In the genomic region with DNA sequence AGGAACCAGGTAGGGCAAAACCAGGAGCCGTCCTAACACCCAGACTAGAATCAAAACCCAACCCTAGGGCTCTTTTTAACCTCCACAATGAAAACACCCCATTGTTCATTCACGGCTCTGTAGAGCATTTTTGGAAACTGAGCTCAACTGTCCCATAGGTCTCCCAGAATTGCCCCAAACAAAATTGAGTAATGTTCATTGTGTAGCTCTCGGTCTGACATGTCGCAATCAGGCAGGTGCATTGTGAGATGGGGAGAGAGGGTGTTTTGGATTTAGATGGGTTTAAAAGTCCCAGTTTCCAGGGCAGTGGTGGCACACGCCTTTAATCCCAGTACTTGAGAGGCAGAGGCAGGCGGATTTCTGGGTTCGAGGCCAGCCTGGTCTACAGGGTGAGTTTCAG, we compare ENCODE assay signal across 17 mouse cellular contexts.
"Had no signal": no experiment of that assay in that cellular context is flagged by ENCODE, and none has a peak within 500 bp of the region (broad histone marks: within the 10 kb centered on the region; RNA-seq: fewer than 3 reads in every experiment).

No protein-coding gene starts in this region.

- ATAC-seq: intestine, embryonic 15.5 days; midbrain, embryonic 16.5 days had no signal

- H3K4me3 ChIP-seq: intestine, embryonic 15.5 days; kidney, embryonic 15.5 days; limb, embryonic 12.5 days; limb, embryonic 15.5 days; midbrain, embryonic 12.5 days had no signal

- DNase-seq: kidney, adult 11 months; kidney, adult 8-10 months; kidney, postnatal 10 days; kidney, postnatal 36 days; lung, adult 2 months; lung, postnatal 14 days; lung, postnatal 4 days; thymus, adult 2 months; thymus, postnatal 14 days; thymus, postnatal 4 days had no signal

- H3K9me3 ChIP-seq: intestine, embryonic 15.5 days; kidney, embryonic 15.5 days; limb, embryonic 12.5 days; limb, embryonic 15.5 days; midbrain, embryonic 12.5 days had no signal

- H3K36me3 ChIP-seq: intestine, embryonic 15.5 days; kidney, embryonic 15.5 days; limb, embryonic 12.5 days; limb, embryonic 15.5 days; midbrain, embryonic 12.5 days had no signal

- H3K4me2 ChIP-seq: intestine, embryonic 15.5 days; kidney, embryonic 15.5 days; limb, embryonic 12.5 days; limb, embryonic 15.5 days; midbrain, embryonic 12.5 days had no signal

- H3K27me3 ChIP-seq: intestine, embryonic 15.5 days; kidney, embryonic 15.5 days; limb, embryonic 15.5 days; midbrain, embryonic 12.5 days had no signal

- H3K27ac ChIP-seq: intestine, embryonic 15.5 days; kidney, embryonic 15.5 days; limb, embryonic 12.5 days; limb, embryonic 15.5 days; liver, embryonic 14.5 days; midbrain, embryonic 12.5 days had no signal

- H3K4me1 ChIP-seq: intestine, embryonic 15.5 days; limb, embryonic 12.5 days; limb, embryonic 15.5 days had no signal

- H3K9ac ChIP-seq: intestine, embryonic 15.5 days; kidney, embryonic 15.5 days; limb, embryonic 12.5 days; limb, embryonic 15.5 days; liver, embryonic 14.5 days; midbrain, embryonic 12.5 days had no signal
